Mouse (Mus musculus) MEL (cell line): ENCODE results near the gene AK157302. TPM values are rescaled to one million over a fixed set of nuclear protein-coding genes. Genes with fewer than 3 reads are reported as not detected.

Experiments
- DNase-seq: peaks from one replicate; pipeline ENCODE4 v3.0.0; 2011; ENCODE audit warnings: low read depth, low spot score
- H3K27ac ChIP-seq: 2 replicates; pipeline ENCODE4 v1.5.1; 2012; ENCODE audit warnings: low read depth, mild to moderate bottlenecking, control low read depth, low read length, moderate library complexity; ENCODE audit not compliant: control insufficient read depth
- H3K27me3 ChIP-seq, 2 experiments: fragments of 150-350 bp in 1 of 2; sonication (generic) in 1 of 2; 2 replicates each; pipeline ENCODE4 v1.6.1; 2012; ENCODE audit warnings: low read length in 2 of 2, mild to moderate bottlenecking in 2 of 2, improper control_type of control experiment in 1 of 2, moderate library complexity in 1 of 2; ENCODE audit not compliant: insufficient read depth in 2 of 2, control insufficient read depth in 1 of 2
- H3K36me3 ChIP-seq, 2 experiments: 2 replicates each; pipeline ENCODE4 v1.6.1; 2012 to 2014; ENCODE audit warnings: low read length in 2 of 2, improper control_type of control experiment in 1 of 2, inconsistent platforms in 1 of 2, mild to moderate bottlenecking in 1 of 2; ENCODE audit not compliant: insufficient read depth in 2 of 2, control insufficient read depth in 1 of 2
- H3K4me1 ChIP-seq, 2 experiments: fragments of 150-350 bp in 1 of 2; sonication (generic) in 1 of 2; 2 replicates each; pipeline ENCODE4 v1.6.1; 2012; ENCODE audit warnings: low read length in 2 of 2, improper control_type of control experiment in 1 of 2, mild to moderate bottlenecking in 1 of 2; ENCODE audit not compliant: insufficient read depth in 2 of 2, control insufficient read depth in 1 of 2
- H3K4me3 ChIP-seq, 2 experiments: fragments of 150-350 bp in 1 of 2; sonication (generic) in 1 of 2; 2 replicates each; pipeline ENCODE4 v1.5.1; 2012; ENCODE audit warnings: low read depth in 2 of 2, low read length in 2 of 2, mild to moderate bottlenecking in 2 of 2, moderate library complexity in 2 of 2, control low read depth in 1 of 2, improper control_type of control experiment in 1 of 2; ENCODE audit not compliant: control insufficient read depth in 1 of 2, insufficient read depth in 1 of 2
- H3K79me2 ChIP-seq: 2 replicates; pipeline ENCODE4 v1.6.1; 2012; ENCODE audit warnings: mild to moderate bottlenecking, low read length, moderate library complexity; ENCODE audit not compliant: control insufficient read depth, poor library complexity, insufficient read depth
- H3K9ac ChIP-seq: 2 replicates; pipeline ENCODE4 v1.6.1; 2012; ENCODE audit warnings: low read depth, mild to moderate bottlenecking, control low read depth, low read length, moderate library complexity; ENCODE audit not compliant: control insufficient read depth, poor library complexity, severe bottlenecking
- H3K9me3 ChIP-seq: fragments of 150-350 bp; sonication (generic); replicated peaks from 2 replicates; pipeline ENCODE4 v1.6.1; 2012; ENCODE audit warnings: mild to moderate bottlenecking, low read length, improper control_type of control experiment, moderate library complexity; ENCODE audit not compliant: insufficient read depth
- BHLHE40 ChIP-seq: IDR thresholded peaks from 2 replicates; pipeline ENCODE4 v1.6.1; 2012; ENCODE audit warnings: low read depth, mild to moderate bottlenecking, inconsistent platforms, low read length, improper control_type of control experiment, borderline replicate concordance
- CHD1 ChIP-seq: IDR thresholded peaks from 2 replicates; pipeline ENCODE4 v1.6.1; 2012; ENCODE audit warnings: low read depth, mild to moderate bottlenecking, inconsistent platforms, low read length, improper control_type of control experiment
- CHD2 ChIP-seq: IDR thresholded peaks from 2 replicates; pipeline ENCODE4 v1.6.1; 2011; ENCODE audit warnings: low read length, improper control_type of control experiment
- CTCF ChIP-seq, 3 experiments: IDR thresholded peaks in 2 of 3; conservative IDR thresholded peaks in 1 of 3; 2 replicates each; pipeline ENCODE4 v1.5.1; 2011 to 2012; ENCODE audit warnings: low read length in 3 of 3, low read depth in 2 of 3, mild to moderate bottlenecking in 2 of 3, improper control_type of control experiment in 1 of 3, inconsistent platforms in 1 of 3, mixed read lengths in 1 of 3, moderate library complexity in 1 of 3; ENCODE audit not compliant: control insufficient read depth in 1 of 3, insufficient read depth in 1 of 3, poor library complexity in 1 of 3, severe bottlenecking in 1 of 3
- E2F4 ChIP-seq: IDR thresholded peaks from 2 replicates; pipeline ENCODE4 v1.6.1; 2011; ENCODE audit warnings: low read depth, low read length, improper control_type of control experiment, borderline replicate concordance
- ELF1 ChIP-seq: IDR thresholded peaks from 2 replicates; pipeline ENCODE4 v1.6.1; 2014; ENCODE audit warnings: low read depth, mild to moderate bottlenecking, inconsistent platforms, low read length, improper control_type of control experiment, moderate library complexity
- EP300 ChIP-seq, 2 experiments: IDR thresholded peaks; 2 replicates each; pipeline ENCODE4 v1.6.1; 2011; ENCODE audit warnings: improper control_type of control experiment in 2 of 2, low read length in 2 of 2, low read depth in 1 of 2, mild to moderate bottlenecking in 1 of 2
- ETS1 ChIP-seq: IDR thresholded peaks from 2 replicates; pipeline ENCODE4 v1.6.1; 2012; ENCODE audit warnings: low read depth, mild to moderate bottlenecking, inconsistent platforms, low read length, improper control_type of control experiment, moderate library complexity
- GABPA ChIP-seq: IDR thresholded peaks from 2 replicates; pipeline ENCODE4 v1.6.1; 2012; ENCODE audit warnings: low read depth, mild to moderate bottlenecking, inconsistent platforms, low read length, improper control_type of control experiment, moderate library complexity
- GATA1 ChIP-seq: IDR thresholded peaks from 2 replicates; pipeline ENCODE4 v1.6.1; 2011; ENCODE audit warnings: low read depth, low read length, improper control_type of control experiment
- HCFC1 ChIP-seq: IDR thresholded peaks from 2 replicates; pipeline ENCODE4 v1.6.1; 2012; ENCODE audit warnings: low read depth, mild to moderate bottlenecking, inconsistent platforms, low read length, improper control_type of control experiment, moderate library complexity
- JUND ChIP-seq: IDR thresholded peaks from 2 replicates; pipeline ENCODE4 v1.6.1; 2011; ENCODE audit warnings: low read depth, mild to moderate bottlenecking, improper control_type of control experiment, low read length
- KAT2A ChIP-seq: conservative IDR thresholded peaks from 2 replicates; pipeline ENCODE4 v1.6.1; 2012; ENCODE audit warnings: low read depth, low read length, improper control_type of control experiment, inconsistent platforms
- MAX ChIP-seq: IDR thresholded peaks from 2 replicates; pipeline ENCODE4 v1.6.1; 2011; ENCODE audit warnings: low read length, improper control_type of control experiment
- MAZ ChIP-seq: IDR thresholded peaks from 2 replicates; pipeline ENCODE4 v1.6.1; 2012; ENCODE audit warnings: low read depth, mild to moderate bottlenecking, inconsistent platforms, low read length, improper control_type of control experiment
- MEF2A ChIP-seq: IDR thresholded peaks from 2 replicates; pipeline ENCODE4 v1.6.1; 2014; ENCODE audit warnings: low read depth, mild to moderate bottlenecking, inconsistent platforms, low read length, improper control_type of control experiment; ENCODE audit not compliant: poor library complexity, insufficient replicate concordance, severe bottlenecking; ENCODE audit errors: extremely low read depth
- MXI1 ChIP-seq: IDR thresholded peaks from 2 replicates; pipeline ENCODE4 v1.6.1; 2011; ENCODE audit warnings: mild to moderate bottlenecking, low read depth, low read length, improper control_type of control experiment
- MYB ChIP-seq: IDR thresholded peaks from 2 replicates; pipeline ENCODE4 v1.6.1; 2011; ENCODE audit warnings: mild to moderate bottlenecking, low read depth, low read length, improper control_type of control experiment
- MYC ChIP-seq: IDR thresholded peaks from 2 replicates; pipeline ENCODE4 v1.6.1; 2011; ENCODE audit warnings: low read depth, mild to moderate bottlenecking, low read length, improper control_type of control experiment, moderate library complexity
- NELFE ChIP-seq: IDR thresholded peaks from 2 replicates; pipeline ENCODE4 v1.6.1; 2011; ENCODE audit warnings: low read depth, low read length, improper control_type of control experiment
- NRF1 ChIP-seq: IDR thresholded peaks from 2 replicates; pipeline ENCODE4 v1.6.1; 2014; ENCODE audit warnings: low read depth, mild to moderate bottlenecking, inconsistent platforms, low read length, improper control_type of control experiment, moderate library complexity; ENCODE audit not compliant: poor library complexity, insufficient read depth, severe bottlenecking
- POLR2A ChIP-seq, 2 experiments: IDR thresholded peaks; 2 replicates each; pipeline ENCODE4 v1.6.1; 2011 to 2012; ENCODE audit warnings: low read length in 2 of 2, mild to moderate bottlenecking in 2 of 2, control low read depth in 1 of 2, improper control_type of control experiment in 1 of 2, low read depth in 1 of 2, moderate library complexity in 1 of 2; ENCODE audit not compliant: control insufficient read depth in 1 of 2, insufficient read depth in 1 of 2, poor library complexity in 1 of 2
- POLR2AphosphoS2 ChIP-seq: IDR thresholded peaks from 2 replicates; pipeline ENCODE4 v1.6.1; 2011; ENCODE audit warnings: low read length, improper control_type of control experiment
- POLR2AphosphoS5 ChIP-seq: IDR thresholded peaks from 2 replicates; pipeline ENCODE4 v1.6.1; 2012; ENCODE audit warnings: low read depth, borderline replicate concordance, mild to moderate bottlenecking, inconsistent platforms, low read length, moderate library complexity, mixed read lengths
- RAD21 ChIP-seq: IDR thresholded peaks from 2 replicates; pipeline ENCODE4 v1.6.1; 2011; ENCODE audit warnings: mild to moderate bottlenecking, low read depth, low read length, improper control_type of control experiment
- RCOR1 ChIP-seq: IDR thresholded peaks from 2 replicates; pipeline ENCODE4 v1.6.1; 2012; ENCODE audit warnings: low read depth, mild to moderate bottlenecking, inconsistent platforms, low read length, improper control_type of control experiment
- SIN3A ChIP-seq: IDR thresholded peaks from 2 replicates; pipeline ENCODE4 v1.6.1; 2012; ENCODE audit warnings: low read length, improper control_type of control experiment, inconsistent platforms
- SMC3 ChIP-seq: IDR thresholded peaks from 2 replicates; pipeline ENCODE4 v1.6.1; 2011; ENCODE audit warnings: low read depth, low read length, improper control_type of control experiment
- TAL1 ChIP-seq: IDR thresholded peaks from 2 replicates; pipeline ENCODE4 v1.6.1; 2012; ENCODE audit warnings: mild to moderate bottlenecking, inconsistent platforms, low read length, moderate library complexity, mixed read lengths
- TBP ChIP-seq: IDR thresholded peaks from 2 replicates; pipeline ENCODE4 v1.8.0; 2011; ENCODE audit warnings: low read depth, low read length, improper control_type of control experiment
- TCF12 ChIP-seq: IDR thresholded peaks from 2 replicates; pipeline ENCODE4 v1.6.1; 2014; ENCODE audit warnings: low read depth, mild to moderate bottlenecking, inconsistent platforms, low read length, improper control_type of control experiment, moderate library complexity
- UBTF ChIP-seq: IDR thresholded peaks from 2 replicates; pipeline ENCODE4 v1.6.1; 2012; ENCODE audit warnings: low read depth, mild to moderate bottlenecking, inconsistent platforms, low read length, improper control_type of control experiment, moderate library complexity, borderline replicate concordance; ENCODE audit not compliant: insufficient read depth
- USF2 ChIP-seq, 2 experiments: IDR thresholded peaks; 2 replicates each; pipeline ENCODE4 v1.6.1; 2011 to 2012; ENCODE audit warnings: improper control_type of control experiment in 2 of 2, low read length in 2 of 2, borderline replicate concordance in 1 of 2, inconsistent platforms in 1 of 2, low read depth in 1 of 2, mild to moderate bottlenecking in 1 of 2; ENCODE audit not compliant: insufficient read depth in 1 of 2
- ZC3H11A ChIP-seq: IDR thresholded peaks from 2 replicates; pipeline ENCODE4 v1.6.1; 2012; ENCODE audit warnings: low read depth, mild to moderate bottlenecking, inconsistent platforms, low read length, improper control_type of control experiment
- ZKSCAN1 ChIP-seq: IDR thresholded peaks from 2 replicates; pipeline ENCODE4 v1.6.1; 2012; ENCODE audit warnings: low read depth, mild to moderate bottlenecking, inconsistent platforms, low read length, improper control_type of control experiment, moderate library complexity
- ZMIZ1 ChIP-seq: IDR thresholded peaks from 2 replicates; pipeline ENCODE4 v1.6.1; 2012; ENCODE audit warnings: low read depth, mild to moderate bottlenecking, inconsistent platforms, low read length, improper control_type of control experiment, moderate library complexity
- ZNF384 ChIP-seq: IDR thresholded peaks from 2 replicates; pipeline ENCODE4 v1.6.1; 2012; ENCODE audit warnings: low read depth, mild to moderate bottlenecking, inconsistent platforms, low read length, improper control_type of control experiment
- polyA plus RNA-seq, 2 experiments: library from polyadenylated mRNA; stranded (reverse) in 1 of 2; unstranded in 1 of 2; fragments of >175 nt in 1 of 2; fragments of >200 nt in 1 of 2; gene quantifications; 2 replicates each; pipeline versions ENCODE4 v1.2.1 to v1.2.4; 2012; ENCODE audit warnings: low replicate concordance in 2 of 2, low read depth in 1 of 2; ENCODE audit not compliant: insufficient read length in 2 of 2, insufficient read depth in 1 of 2, missing spikeins in 1 of 2
- total RNA-seq: library from RNA; depleted of rRNA; stranded (reverse); fragments of 300-350 nt; gene quantifications from 2 replicates; pipeline ENCODE4 v1.2.3, GENCODE M21; 2012

AK157302 gene
- total and polyA plus RNA-seq, 3 experiments = 0.10 to 0.50 TPM; not detected in 1

DNA sequence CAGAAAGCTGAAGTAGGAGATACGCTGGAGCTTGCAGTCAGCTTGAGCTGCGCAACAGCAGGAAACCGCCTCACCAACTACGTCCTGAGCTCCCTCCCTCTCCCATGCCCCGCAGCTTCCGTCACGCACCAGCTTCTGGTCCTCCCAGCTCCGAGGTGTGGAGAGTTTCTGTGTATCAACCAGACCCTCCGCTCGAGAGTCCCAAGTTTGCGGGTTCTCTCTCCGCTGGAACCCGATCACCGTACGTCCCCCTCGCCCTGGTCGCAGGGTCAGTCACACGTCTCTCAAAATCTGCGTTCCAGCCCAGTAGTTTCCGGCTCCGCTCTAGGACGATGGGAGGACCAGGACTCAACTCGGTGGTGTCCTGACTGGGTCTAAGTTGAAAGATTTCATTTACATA lies 41.6 kb upstream of the AK157302 start, which contains the start of gene Zscan26:
Zscan26 (minus strand) TSS at position 282 of the 400 bp plus-strand sequence.
- Histone ChIP-seq H3K4me1 (peaks cover 3 to 6% of the 10 kb centered on the region in 2 experiments; a peak in 2 of 4 replicates), H3K9me3 (no peaks in the 10 kb centered on the region), H3K79me2 (peaks cover 2% of the 10 kb centered on the region), H3K4me3 (peak within 1 kb of the TSS; percentile 65 to 87), H3K27me3 (peaks cover 2 to 3% of the 10 kb centered on the region in 2 experiments; a peak in 3 of 4 replicates), H3K9ac (peak within 1 kb of the TSS; percentile 73), H3K27ac (peak within 1 kb of the TSS; percentile 48; the same call in 1 of the 2 replicates), H3K36me3 (peaks cover 0 to 8% of the 10 kb centered on the region in 2 experiments; a peak in 2 of 4 replicates)
- DNase-seq = peak; percentile 90
- TF ChIP-seq CTCF (IDR thresholded peaks at IDR 0.05 in 2 of 3, conservative IDR thresholded peaks at IDR 0.05 in 1 of 3; ENCODE audit: control insufficient read depth in 1 of 3, insufficient read depth in 1 of 3, low read depth in 2 of 3, low read length in 3 of 3, poor library complexity in 1 of 3, severe bottlenecking in 1 of 3) (no peak), GABPA (no peak), ZC3H11A (no peak), UBTF (no peak), POLR2AphosphoS5 (no peak), EP300 (IDR thresholded peaks at IDR 0.05; ENCODE audit: low read depth in 1 of 2, low read length in 2 of 2) (no peak), ZNF384 (no peak), GATA1 (no peak), ETS1 (no peak), SMC3 (no peak), MYC (no peak; the same call in 1 of the 2 replicates), POLR2A (IDR thresholded peaks at IDR 0.05; ENCODE audit: control insufficient read depth in 1 of 2, insufficient read depth in 1 of 2, low read depth in 1 of 2, low read length in 2 of 2, poor library complexity in 1 of 2) (peak; percentile 72 to 86; a peak in 3 of 4 replicates), ZMIZ1 (no peak), CHD2 (no peak), MAZ (no peak), NRF1 (peak; percentile 52; the same call in 1 of the 2 replicates), MAX (peak; percentile 48; the same call in 1 of the 2 replicates), POLR2AphosphoS2 (peak; percentile 70; the same call in 1 of the 2 replicates), TCF12 (no peak), ELF1 (peak; percentile 63; the same call in 1 of the 2 replicates), KAT2A (peak; percentile 50; the same call in 1 of the 2 replicates), TBP (peak; percentile 52; the same call in 1 of the 2 replicates), JUND (0 out of 2 replicates have a peak, but pooled peaks have one; percentile 13), MYB (no peak), HCFC1 (peak; percentile 87), MXI1 (no peak; the same call in 1 of the 2 replicates), ZKSCAN1 (no peak), RCOR1 (no peak), CHD1 (no peak), TAL1 (no peak), NELFE (peak; percentile 77), E2F4 (no peak), BHLHE40 (no peak), RAD21 (no peak), MEF2A (no peak), USF2 (IDR thresholded peaks at IDR 0.05; ENCODE audit: borderline replicate concordance in 1 of 2, insufficient read depth in 1 of 2, low read depth in 1 of 2, low read length in 2 of 2) (no peak), SIN3A (peak; percentile 75)
